Mouse (Mus musculus) T-helper 2 cell (primary cell): ENCODE data around the gene Tcf15.

Experiments
- in situ Hi-C: fragments of 300-600 bp; cut with MboI, MseI; formaldehyde crosslinking; loops from one replicate; pipeline ENCODE4 v1.15.1; 2025; ENCODE audit warnings: high pct_unique_total_duplicates

The Tcf15 gene

GRCm38 (mm10) chr2:152122896-152123295 lies 20.5 kb upstream of the Tcf15 start:
- in situ Hi-C loops: no loop called here

- in situ Hi-C loops: no loop called here
These were observed 14.8 kb upstream of the Tcf15 start for GRCm38 (mm10) chr2:152128597-152128996.

GRCm38 (mm10) chr2:152129778-152130177 lies 13.6 kb upstream of the Tcf15 start:
- in situ Hi-C loops: no loop called here

GRCm38 (mm10) chr2:152132016-152132415 lies 11.3 kb upstream of the Tcf15 start:
- in situ Hi-C loops: no loop called here

GRCm38 (mm10) chr2:152132691-152133090 lies 10.7 kb upstream of the Tcf15 start:
- in situ Hi-C loops: no loop called here

- in situ Hi-C loops: no loop called here
These were observed 4.0 kb upstream of the Tcf15 start for GRCm38 (mm10) chr2:152139191-152139987.

GRCm38 (mm10) chr2:152140941-152141340 lies 2.4 kb upstream of the Tcf15 start:
- in situ Hi-C loops: no loop called here

- in situ Hi-C loops: no loop called here
These were observed 1.9 kb upstream of the Tcf15 start for GRCm38 (mm10) chr2:152141491-152141890.

GRCm38 (mm10) chr2:152142046-152142445 lies 1.3 kb upstream of the Tcf15 start:
- in situ Hi-C loops: no loop called here

- in situ Hi-C loops: no loop called here
These were observed 790 bp upstream of the Tcf15 start for GRCm38 (mm10) chr2:152142571-152142970.

GRCm38 (mm10) chr2:152144158-152144450 lies 743 bp downstream of the Tcf15 start:
- in situ Hi-C loops: no loop called here

- in situ Hi-C loops: no loop called here
These were observed 1.1 kb downstream of the Tcf15 start for GRCm38 (mm10) chr2:152144501-152144900.

- in situ Hi-C loops: no loop called here
These were observed 2.4 kb downstream of the Tcf15 start for GRCm38 (mm10) chr2:152145711-152146110.

- in situ Hi-C loops: no loop called here
These were observed 3.7 kb downstream of the Tcf15 start for GRCm38 (mm10) chr2:152147079-152147478.

- in situ Hi-C loops: no loop called here
These were observed 5.3 kb downstream of the Tcf15 start for GRCm38 (mm10) chr2:152148675-152149074.

- in situ Hi-C loops: no loop called here
These were observed 6.5 kb downstream of the Tcf15 start for GRCm38 (mm10) chr2:152149891-152150290.

GRCm38 (mm10) chr2:152150373-152150772 lies 7.0 kb downstream of the Tcf15 start:
- in situ Hi-C loops: no loop called here

GRCm38 (mm10) chr2:152153361-152153760 lies 10.0 kb downstream of the Tcf15 start:
- in situ Hi-C loops: no loop called here

- in situ Hi-C loops: no loop called here
These were observed 12.2 kb downstream of the Tcf15 start for GRCm38 (mm10) chr2:152155414-152156208.

GRCm38 (mm10) chr2:152156471-152156870 lies 13.1 kb downstream of the Tcf15 start:
- in situ Hi-C loops: no loop called here

GRCm38 (mm10) chr2:152159487-152159886 lies 16.1 kb downstream of the Tcf15 start:
- in situ Hi-C loops: no loop called here

- in situ Hi-C loops: no loop called here
These were observed 22.9 kb downstream of the Tcf15 start for GRCm38 (mm10) chr2:152166257-152166656.

- in situ Hi-C loops: no loop called here
These were observed 24.5 kb downstream of the Tcf15 start for GRCm38 (mm10) chr2:152167851-152168290.
